ENCODE assay signal across 17 mouse cellular contexts in the genomic region with DNA sequence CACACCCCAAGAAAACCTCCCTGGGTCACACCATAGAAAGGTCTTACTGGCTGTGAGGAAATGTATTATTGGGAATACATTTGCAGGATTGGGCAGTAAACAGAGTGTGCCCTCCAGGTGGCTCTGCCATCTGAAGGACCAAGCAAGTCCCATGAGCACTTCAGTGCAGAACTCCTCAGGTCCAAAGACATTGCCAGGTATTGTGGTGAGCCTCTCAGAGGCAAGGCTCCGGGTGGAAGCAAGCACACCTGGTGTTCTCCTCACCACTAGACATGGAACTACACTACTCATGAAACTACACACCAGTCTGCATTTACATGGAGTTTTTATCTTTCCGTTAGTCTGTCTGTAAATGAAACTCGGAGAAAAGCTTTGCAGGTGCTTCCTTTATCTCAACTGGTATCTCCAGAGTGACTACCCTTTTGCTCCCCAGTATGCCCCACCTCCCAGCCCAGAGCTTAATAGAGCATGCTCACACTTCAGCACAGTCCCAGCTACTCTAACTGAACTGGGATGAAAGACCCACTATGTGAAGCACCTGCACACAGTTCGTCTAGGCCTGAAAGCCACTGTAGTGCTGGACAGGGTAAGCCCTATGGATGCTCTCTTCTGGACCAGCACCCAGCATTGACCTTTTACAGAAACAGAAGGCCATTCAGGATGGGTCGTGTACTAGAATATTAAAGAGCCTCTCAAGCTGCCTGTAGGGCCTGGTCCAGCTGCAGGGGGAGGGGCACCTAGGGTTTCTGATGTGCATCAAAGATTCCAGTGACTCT.
DNase-seq lines count a peak whose midpoint lies in the region; ATAC-seq lines count a peak whose summit lies in the region.
"Had no signal": no experiment of that assay in that cellular context is flagged by ENCODE, and none has a peak within 500 bp of the region (broad histone marks: within the 10 kb centered on the region; RNA-seq: fewer than 3 reads in every experiment).

No protein-coding gene starts in this region.

- no peaks in the 10 kb centered on the region for H3K27me3 ChIP-seq in hindbrain, embryonic 16.5 days (replicated peaks; ENCODE audit: control insufficient read depth, insufficient read depth, low read length)
- H3K27me3 ChIP-seq in hindbrain, embryonic 14.5 days (ENCODE audit: control insufficient read depth, insufficient read depth, low read length) = no peaks in the 10 kb centered on the region
- peaks cover 3% of the 10 kb centered on the region; the same call in 1 of the 2 replicates for H3K27me3 ChIP-seq in neural tube, embryonic 13.5 days
- no peaks in the 10 kb centered on the region for H3K27me3 ChIP-seq in neural tube, embryonic 15.5 days (replicated peaks)

- no peak overlapping the region for H3K4me3 ChIP-seq in hindbrain, embryonic 16.5 days (ENCODE audit: low read length)
- no peak overlapping the region for H3K4me3 ChIP-seq in hindbrain, embryonic 14.5 days (replicated peaks; ENCODE audit: low read length)
- H3K4me3 ChIP-seq in neural tube, embryonic 13.5 days = no peak overlapping the region
- no peak overlapping the region for H3K4me3 ChIP-seq in neural tube, embryonic 15.5 days (replicated peaks)
- H3K4me3 ChIP-seq: midbrain, embryonic 10.5 days; neural tube, embryonic 12.5 days had no signal

- no peaks in the 10 kb centered on the region for H3K36me3 ChIP-seq in hindbrain, embryonic 16.5 days (ENCODE audit: control insufficient read depth, insufficient read depth, low read length)
- no peaks in the 10 kb centered on the region for H3K36me3 ChIP-seq in hindbrain, embryonic 14.5 days (replicated peaks; ENCODE audit: control insufficient read depth, insufficient read depth)
- H3K36me3 ChIP-seq in neural tube, embryonic 13.5 days = no peaks in the 10 kb centered on the region
- no peaks in the 10 kb centered on the region for H3K36me3 ChIP-seq in neural tube, embryonic 15.5 days
- H3K36me3 ChIP-seq: midbrain, embryonic 10.5 days; neural tube, embryonic 12.5 days had no signal

- peak; percentile 16 for DNase-seq in adrenal gland, postnatal 14 days
- no peak for DNase-seq in adrenal gland, adult 18-20 months (ENCODE audit: low spot score in 2 of 2)
- no peak for DNase-seq in hindbrain, embryonic 14.5 days (ENCODE audit: low spot score)
- DNase-seq in kidney, adult 11 months = no peak
- no peak for DNase-seq in ovary, adult 18-20 months (ENCODE audit: low spot score)
- DNase-seq: adrenal gland, adult 8-10 months; kidney, adult 18-20 months; lung, postnatal 14 days; retina, postnatal 1 day; spleen, adult 18-20 months had no signal

- WGBS in hindbrain, embryonic 16.5 days = 70% methylated on average over 5 of the region's 5 CpGs
- WGBS in hindbrain, embryonic 14.5 days = 72% methylated on average over 5 of the region's 5 CpGs
- WGBS in neural tube, embryonic 13.5 days = 67% methylated on average over 5 of the region's 5 CpGs
- 67% methylated on average over 5 of the region's 5 CpGs for WGBS in neural tube, embryonic 15.5 days

- no peaks in the 10 kb centered on the region for H3K9me3 ChIP-seq in hindbrain, embryonic 16.5 days (ENCODE audit: control insufficient read depth, low read length)
- H3K9me3 ChIP-seq in hindbrain, embryonic 14.5 days (ENCODE audit: control insufficient read depth, low read length) = no peaks in the 10 kb centered on the region
- H3K9me3 ChIP-seq in neural tube, embryonic 13.5 days = no peaks in the 10 kb centered on the region
- no peaks in the 10 kb centered on the region for H3K9me3 ChIP-seq in neural tube, embryonic 15.5 days (replicated peaks)
- H3K9me3 ChIP-seq: midbrain, embryonic 10.5 days; neural tube, embryonic 12.5 days had no signal

- H3K27ac ChIP-seq in hindbrain, embryonic 16.5 days (ENCODE audit: low read depth, low read length) = no peak overlapping the region
- H3K27ac ChIP-seq in hindbrain, embryonic 14.5 days = no peak overlapping the region
- no peak overlapping the region for H3K27ac ChIP-seq in neural tube, embryonic 13.5 days (replicated peaks)
- no peak overlapping the region for H3K27ac ChIP-seq in neural tube, embryonic 15.5 days (replicated peaks)
- H3K27ac ChIP-seq: liver, embryonic 14.5 days; midbrain, embryonic 10.5 days; neural tube, embryonic 12.5 days had no signal

- no peak overlapping the region for H3K9ac ChIP-seq in hindbrain, embryonic 16.5 days (ENCODE audit: low read depth, low read length)
- H3K9ac ChIP-seq in hindbrain, embryonic 14.5 days = no peak overlapping the region
- H3K9ac ChIP-seq in neural tube, embryonic 13.5 days = no peak overlapping the region
- H3K9ac ChIP-seq in neural tube, embryonic 15.5 days (replicated peaks) = no peak overlapping the region
- H3K9ac ChIP-seq: liver, embryonic 14.5 days; neural tube, embryonic 12.5 days had no signal

- no peaks in the 10 kb centered on the region for H3K4me1 ChIP-seq in hindbrain, embryonic 16.5 days (ENCODE audit: control insufficient read depth, insufficient read depth, low read depth, low read length)
- peaks cover 6% of the 10 kb centered on the region; the same call in 1 of the 2 replicates for H3K4me1 ChIP-seq in hindbrain, embryonic 14.5 days (replicated peaks; ENCODE audit: control insufficient read depth, insufficient read depth, low read length)
- peaks cover 33% of the 10 kb centered on the region for H3K4me1 ChIP-seq in neural tube, embryonic 13.5 days (replicated peaks)
- peaks cover 8% of the 10 kb centered on the region for H3K4me1 ChIP-seq in neural tube, embryonic 15.5 days

- no peak overlapping the region for H3K4me2 ChIP-seq in hindbrain, embryonic 16.5 days (ENCODE audit: low read length)
- H3K4me2 ChIP-seq in hindbrain, embryonic 14.5 days (replicated peaks) = no peak overlapping the region
- no peak overlapping the region for H3K4me2 ChIP-seq in neural tube, embryonic 13.5 days
- H3K4me2 ChIP-seq in neural tube, embryonic 15.5 days = no peak overlapping the region
- H3K4me2 ChIP-seq: neural tube, embryonic 12.5 days had no signal

- peak; percentile 75 for ATAC-seq in hindbrain, embryonic 16.5 days
- no peak for ATAC-seq in hindbrain, embryonic 14.5 days (ENCODE audit: low FRiP score)
- 0 out of 2 replicates have a peak, but pooled peaks have one; percentile 19 for ATAC-seq in neural tube, embryonic 13.5 days (ENCODE audit: low read depth)
- no peak for ATAC-seq in neural tube, embryonic 15.5 days (ENCODE audit: low FRiP score)
- ATAC-seq: forebrain, embryonic 16.5 days had no signal

Comparison
In these comparisons a context has a peak if more than half of its experiments do, and no peak if none do; other contexts are left out.
1. ATAC-seq: peak in hindbrain, embryonic 16.5 days (single experiment) and neural tube, embryonic 13.5 days (single experiment); none in hindbrain, embryonic 14.5 days (single experiment) and neural tube, embryonic 15.5 days (single experiment).